Mouse (Mus musculus): ENCODE data around the gene Lrp5.

The Lrp5 gene

DNA sequence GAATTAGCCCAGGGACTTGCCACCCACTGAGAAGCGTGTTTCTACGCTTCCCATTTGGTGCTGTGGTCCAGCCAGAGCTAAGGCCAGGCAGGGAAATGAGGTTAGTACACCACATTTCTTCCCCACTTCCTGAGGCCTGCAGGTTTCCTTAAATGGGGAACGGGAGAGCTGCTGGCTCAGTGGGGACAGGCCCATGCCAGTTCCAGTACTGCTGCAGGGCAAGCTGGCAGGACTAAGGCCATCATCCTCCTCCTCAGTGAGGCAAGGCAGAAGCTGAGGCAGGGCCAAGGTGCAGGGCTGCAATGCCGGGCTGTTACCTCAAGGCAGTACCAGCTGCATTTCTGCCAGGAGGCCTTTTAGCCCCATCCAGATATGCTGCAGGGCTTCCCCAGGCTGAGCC lies 32.9 kb downstream of the Lrp5 start:
- DNase-seq = no peak

DNA sequence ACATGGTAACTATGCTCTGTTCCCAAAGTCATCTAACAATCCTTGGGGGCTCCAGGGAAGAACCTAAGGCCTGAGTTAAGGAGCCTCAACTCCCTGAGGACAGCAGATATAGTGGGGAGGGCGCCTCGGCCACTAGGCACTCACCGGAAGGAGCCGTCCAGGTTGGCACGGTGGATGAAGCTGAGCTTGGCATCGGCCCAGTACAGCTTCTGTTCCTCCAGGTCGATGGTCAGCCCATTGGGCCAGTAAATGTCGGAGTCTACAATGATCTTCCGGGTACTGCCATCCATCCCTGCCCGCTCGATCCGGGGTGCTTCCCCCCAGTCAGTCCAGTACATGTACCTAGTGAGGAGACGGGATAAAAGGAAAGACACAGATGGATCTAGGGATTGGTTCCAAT lies 34.4 kb downstream of the Lrp5 start:
- no peak for DNase-seq

DNA sequence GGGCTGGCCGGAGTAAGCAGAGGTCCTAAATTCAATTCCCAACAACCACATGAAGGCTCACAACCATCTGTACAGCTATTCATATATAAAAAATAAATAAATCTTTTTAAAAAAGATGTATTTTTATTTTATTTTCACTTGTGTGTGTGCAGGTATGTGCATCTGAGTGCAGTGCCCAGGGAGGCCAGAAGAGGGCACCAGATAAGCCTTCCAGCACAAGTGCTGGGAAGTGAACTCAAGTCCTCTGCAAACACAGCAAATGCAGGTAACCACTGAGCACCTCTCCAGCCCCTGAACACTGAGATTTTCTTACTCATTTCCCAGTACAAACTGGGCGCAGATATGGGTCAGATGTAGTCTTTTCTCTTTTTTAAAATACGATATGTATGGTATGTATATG lies 35.1 kb downstream of the Lrp5 start:
- DNase-seq = no peak

DNA sequence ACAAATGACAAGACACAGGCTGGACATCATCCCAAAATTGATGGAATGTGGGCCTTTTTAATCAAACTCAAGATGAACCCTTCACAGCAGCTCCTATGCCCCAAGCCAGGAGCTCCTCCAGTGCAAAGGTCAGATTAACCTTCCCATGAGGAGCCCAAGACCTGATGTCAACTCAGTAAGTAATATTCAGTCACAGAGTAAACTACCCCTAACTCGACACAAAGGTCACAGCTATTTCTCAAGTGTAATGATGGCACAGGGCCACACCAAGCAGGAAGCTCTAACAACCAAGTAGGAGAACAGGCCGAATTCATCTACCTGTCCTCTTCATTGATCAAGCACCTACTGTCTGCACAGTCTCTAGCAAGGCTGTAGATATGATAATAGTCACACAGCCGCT lies 35.9 kb downstream of the Lrp5 start:
- DNase-seq = no peak

DNA sequence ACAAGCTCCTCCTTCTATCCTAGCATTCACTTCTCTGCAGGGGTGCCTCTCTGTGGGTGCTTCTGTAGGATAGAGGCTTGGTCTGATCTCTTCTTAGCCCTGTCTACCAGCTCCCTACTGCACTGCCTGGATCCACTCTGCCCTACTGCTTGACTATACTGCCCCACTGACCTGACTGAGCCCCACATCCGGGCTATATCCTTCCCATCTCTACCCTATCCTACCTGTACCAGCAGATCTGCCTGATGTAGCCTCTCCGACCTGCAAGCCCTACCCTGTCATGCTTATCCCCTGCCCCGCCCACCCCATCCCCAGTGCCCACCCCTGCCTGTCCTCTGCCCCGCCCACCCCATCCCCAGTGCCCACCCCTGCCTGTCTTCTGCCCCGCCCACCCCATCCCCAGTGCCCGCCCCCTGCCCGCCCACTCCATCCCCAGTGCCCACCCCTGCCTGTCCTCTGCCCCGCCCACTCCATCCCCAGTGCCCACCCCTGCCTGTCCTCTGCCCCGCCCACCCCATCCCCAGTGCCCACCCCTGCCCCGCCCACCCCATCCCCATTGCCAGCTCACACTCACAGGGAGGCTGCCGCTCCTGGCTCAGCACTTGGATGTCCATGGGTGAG lies 37.4 kb downstream of the Lrp5 start:
- DNase-seq = no peak

DNA sequence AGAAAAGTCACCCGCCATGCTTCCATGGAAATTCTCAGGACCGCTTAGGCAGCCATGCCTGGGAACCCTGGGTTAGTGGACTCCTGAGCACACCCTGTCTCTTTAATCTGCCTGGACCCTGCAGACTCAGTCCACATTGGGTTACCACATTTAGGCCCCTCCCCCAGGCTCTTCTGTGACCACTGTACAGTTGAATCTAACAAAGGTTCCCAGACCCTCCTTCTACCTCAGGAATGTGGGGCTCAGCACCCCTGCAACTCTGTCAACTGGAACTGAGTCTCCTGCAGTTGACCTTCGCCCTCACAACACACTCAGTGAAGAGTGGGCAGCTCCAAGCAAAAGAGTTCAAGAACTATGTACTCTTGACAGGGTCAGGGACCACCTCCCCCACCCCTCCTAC lies 38.4 kb downstream of the Lrp5 start:
- no peak for DNase-seq

DNA sequence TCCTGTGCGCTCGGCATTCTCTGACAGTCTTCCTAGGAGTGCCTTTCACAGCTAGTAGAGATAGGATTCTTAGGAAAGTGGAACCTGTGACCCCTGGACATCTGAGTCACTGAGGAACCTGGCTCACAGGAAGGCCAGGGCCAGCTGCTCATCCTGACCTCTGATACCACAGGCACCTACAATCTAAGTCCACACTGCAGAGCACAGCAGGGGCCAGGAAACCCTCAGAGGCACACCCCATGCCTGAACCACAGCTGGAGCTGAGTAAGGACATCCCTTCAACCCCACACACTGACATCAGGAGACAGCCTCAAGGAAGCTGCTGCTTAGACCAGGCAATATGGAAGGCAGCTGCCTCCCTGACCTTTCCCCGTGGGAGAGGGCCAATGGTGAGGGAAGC lies 40.6 kb downstream of the Lrp5 start:
- DNase-seq = no peak

DNA sequence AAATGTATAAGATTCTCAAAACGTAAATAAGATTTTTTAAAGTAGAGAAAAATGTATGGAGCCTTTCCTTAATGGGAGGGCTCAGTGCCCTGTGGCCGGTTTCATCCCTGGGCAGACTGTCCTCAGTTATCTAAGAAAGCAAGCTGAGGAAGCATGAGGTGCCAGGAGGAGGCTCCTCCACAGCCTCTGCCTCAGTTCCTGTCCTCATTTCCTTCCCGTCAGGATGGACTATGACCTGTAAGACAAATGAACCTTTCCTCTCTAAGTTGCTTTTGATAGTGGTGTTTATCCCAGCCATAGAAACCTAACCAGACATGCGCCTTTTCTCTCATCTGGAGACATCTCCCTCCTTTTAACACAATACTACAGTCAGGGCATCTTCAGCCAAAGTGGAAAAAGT lies 41.0 kb downstream of the Lrp5 start:
- DNase-seq = no peak

DNA sequence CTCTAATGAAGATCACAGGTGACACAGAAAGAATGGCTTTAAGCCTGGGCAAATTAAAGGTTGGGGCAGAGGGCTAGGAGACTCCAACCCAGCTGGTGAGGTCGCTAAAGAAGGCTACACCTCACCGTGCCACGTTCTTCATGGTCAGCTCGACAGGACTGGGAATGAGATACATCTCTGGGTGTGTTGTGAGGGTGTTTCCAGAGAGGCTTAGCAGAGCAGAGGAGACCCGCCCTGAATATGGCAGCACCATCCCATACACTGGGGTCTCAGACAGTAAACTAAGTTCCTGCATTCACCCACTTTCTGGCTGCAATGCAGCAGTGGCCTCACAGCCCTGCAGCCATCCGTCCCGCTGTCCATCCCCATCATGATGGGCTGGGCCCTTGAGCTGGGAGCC lies 46.8 kb downstream of the Lrp5 start:
- DNase-seq = no peak

DNA sequence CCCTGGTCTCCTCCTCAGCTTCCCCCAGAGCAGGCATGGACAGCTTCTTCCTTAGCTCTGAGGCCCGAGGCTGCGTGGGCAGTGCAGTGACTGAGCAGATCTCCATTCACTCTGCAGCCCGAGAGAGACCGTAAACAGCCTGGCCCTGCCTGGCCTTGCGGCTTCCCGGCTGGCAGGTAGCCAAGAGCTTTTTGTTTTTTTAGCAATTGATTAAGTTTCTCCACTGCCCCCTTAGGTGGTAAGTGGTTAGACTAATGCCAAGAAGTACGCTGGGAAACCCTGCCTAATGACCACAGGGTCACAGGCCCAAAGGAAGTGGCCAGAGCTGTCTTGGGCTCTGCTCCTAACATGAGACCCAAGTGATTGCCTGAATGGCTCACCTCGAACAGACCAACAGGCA lies 47.7 kb downstream of the Lrp5 start:
- DNase-seq = no peak

DNA sequence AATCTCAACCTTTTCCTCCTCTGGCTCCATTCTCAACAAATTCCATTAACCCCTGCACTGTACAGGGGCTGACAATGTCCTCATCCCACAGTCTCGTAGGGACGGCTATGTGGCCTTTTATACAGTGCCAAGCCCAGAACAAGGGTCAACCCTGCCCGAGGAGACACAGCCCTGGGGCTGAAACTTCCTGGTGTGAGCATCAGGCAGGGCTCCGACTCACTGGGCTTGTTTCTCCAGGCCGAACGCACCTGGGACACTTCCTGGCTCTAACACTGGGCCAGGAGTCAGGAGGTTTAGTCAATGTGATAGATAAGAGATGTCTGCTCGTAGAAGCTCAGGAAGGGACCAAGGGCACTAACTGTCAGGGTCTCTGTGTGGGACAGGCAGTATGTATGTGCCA lies 54.3 kb downstream of the Lrp5 start:
- DNase-seq = no peak

DNA sequence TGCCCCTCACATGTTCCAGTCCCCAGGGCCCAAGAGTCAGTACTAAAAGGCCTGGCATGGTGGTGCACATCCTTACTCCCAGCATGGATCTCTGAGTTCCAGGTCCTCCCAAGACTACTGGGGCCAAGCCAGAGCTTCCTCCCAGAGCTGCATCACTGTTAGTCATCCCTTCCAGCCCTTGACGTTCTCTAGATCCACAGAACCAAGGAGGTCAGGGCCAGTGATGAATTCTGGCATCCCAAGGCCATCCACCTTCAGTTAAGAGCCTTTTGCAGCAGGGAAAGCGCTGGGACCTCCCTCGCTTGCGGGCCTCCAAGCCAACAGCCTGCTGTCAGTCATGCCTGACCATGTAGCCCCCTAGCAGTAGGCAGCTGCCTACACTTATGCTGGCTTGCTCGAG lies 54.9 kb downstream of the Lrp5 start:
- no peak for DNase-seq

DNA sequence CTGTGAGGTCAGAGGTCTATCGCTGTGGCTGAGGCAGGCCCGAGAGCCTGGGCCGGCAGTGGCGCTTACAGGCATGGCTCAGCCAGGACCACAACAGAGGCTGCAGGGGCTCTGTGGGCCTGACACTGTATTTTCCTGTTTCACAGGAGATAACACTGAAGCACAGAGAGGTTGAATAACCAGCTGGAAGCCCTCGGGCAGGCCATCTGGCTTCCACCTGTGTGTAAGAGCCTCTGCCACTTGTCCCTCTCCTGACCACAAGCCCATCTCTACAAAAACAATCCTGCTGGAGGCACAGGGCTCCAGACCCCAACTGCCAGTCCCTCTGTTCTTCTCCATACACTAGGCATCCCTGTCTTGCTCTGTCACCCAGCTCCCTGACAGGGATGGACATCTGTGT lies 55.9 kb downstream of the Lrp5 start:
- DNase-seq = no peak

DNA sequence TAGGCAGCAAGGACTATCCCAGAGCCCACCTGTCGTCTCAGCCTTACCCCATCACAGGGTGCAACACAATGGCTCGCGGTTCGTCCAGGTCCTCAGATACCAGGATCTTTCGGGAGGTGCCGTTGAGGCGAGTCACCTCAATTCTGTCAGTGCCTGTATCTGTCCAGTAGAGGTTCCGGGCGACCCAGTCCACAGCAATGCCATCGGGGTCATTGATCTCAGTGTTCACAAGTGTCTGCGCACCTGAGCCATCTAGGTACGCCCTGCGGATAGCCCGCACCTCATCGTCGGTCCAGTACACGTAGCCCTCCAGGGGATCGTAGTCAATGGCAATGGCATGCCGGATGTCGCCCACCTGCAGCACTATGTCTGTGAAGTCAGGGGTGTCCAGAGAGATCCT lies 56.3 kb downstream of the Lrp5 start:
- no peak for DNase-seq

DNA sequence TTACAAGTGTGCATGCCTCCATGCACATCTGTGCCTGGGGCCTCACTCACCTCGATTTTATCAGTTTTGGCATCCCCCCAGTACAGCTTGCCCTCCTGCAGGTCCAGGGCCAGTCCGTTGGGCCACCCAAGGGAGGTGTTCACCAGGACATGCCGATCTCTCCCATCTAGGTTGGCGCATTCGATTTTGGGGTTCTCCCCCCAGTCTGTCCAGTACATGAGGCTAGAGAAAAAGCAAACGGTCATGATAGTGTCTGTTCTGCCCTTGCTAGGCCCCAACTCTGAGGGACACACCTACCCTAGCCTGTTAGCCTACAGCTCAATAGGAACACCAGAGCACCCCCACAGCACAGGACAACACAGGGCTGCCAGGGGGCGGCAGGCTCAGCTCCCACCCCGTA lies 58.1 kb downstream of the Lrp5 start:
- DNase-seq = no peak

DNA sequence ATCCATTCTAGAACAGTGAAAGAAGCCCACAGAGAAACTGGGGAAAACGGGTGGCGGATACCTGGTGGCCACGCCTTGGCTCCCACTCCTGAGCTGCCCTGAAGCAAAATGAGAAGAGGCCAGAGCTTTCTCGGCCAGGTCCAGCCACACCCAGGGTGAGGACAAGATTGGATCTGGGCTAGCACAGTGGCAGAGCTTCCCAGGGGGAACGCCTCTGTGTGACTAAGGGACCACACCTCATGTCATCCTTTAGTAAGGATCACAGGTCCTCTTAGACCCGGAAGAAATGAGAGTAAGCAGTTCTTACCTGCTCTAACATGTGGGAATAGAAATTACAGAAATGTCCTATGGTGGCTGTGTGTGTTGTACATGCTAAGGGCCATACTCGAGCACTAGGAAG lies 61.3 kb downstream of the Lrp5 start:
- no peak for DNase-seq

DNA sequence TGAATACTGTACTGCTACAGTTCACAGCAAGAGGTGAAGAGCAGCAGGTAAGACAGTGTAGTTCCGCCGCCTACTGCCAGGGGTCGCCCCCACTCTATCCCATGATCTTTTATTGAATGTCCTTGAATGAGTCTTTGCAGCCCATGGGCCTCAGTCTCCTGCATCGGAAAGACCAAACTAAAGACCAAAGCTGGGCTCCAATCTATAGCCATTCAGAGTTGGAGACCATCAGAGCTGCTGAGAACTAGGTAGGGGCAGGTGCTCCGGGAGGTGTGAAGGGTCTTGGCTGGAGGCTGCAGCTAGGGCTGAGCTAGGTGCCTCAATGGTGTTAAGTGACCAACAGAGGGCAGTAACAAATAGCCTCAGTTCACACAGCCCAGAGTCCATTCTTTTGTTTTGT lies 62.5 kb downstream of the Lrp5 start:
- DNase-seq = no peak

DNA sequence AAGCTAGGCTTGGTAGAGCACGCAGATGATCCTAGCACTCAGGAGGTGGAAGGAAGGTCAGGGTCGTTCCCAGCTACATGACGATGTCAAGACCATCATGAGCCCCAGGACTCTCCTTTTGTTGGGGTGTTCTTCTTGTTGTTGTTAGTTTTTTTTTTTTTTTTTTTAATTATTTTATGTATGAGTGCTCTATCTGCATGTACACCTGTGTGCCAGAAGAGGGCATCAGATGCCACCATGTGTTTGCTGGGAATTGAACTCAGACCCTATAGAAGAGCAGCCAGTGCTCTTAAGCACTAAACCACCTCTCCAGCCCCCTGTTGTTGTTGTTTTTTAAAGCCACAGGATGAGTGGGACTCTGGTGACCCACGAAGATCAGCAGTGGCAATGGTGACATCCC lies 63.1 kb downstream of the Lrp5 start:
- DNase-seq = no peak

DNA sequence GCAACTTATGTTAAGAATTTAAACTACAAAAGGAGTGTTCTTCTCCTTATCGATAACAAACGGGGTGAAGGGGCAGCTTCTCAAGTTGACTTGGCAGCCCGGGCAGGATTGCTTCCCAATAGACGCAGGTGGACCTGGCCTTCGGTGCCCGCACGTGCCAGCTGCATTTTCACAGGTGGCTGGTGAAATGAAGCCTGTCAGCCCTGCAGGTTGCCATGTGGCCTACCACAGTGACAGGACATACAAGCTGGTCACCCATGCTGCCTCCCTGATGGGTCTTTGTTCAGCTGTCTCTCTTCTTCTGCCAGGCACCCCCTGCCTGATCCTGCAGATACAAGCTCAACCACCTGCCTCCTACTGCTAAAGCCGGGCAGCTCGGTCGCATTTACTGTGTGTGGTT lies 65.5 kb downstream of the Lrp5 start:
- DNase-seq = no peak

DNA sequence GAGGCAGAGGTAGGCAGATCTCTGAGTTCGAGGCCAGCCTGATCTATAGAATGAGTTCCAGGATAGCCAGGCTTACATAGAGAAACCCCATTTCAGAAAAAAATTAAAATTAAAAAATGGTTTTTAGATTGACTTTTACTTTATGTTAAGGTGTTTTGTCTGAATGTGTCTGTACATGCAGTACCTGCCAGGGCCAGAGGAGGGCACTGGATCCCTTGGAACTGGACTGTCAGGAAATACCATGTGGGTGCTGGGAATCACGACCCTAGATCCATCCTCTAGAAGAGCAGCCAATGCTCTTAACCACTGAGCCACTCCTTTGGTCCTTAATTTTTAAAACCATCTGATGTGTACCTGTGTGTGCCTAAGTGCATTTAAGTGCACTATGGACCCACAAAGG lies 67.0 kb downstream of the Lrp5 start:
- DNase-seq = no peak

DNA sequence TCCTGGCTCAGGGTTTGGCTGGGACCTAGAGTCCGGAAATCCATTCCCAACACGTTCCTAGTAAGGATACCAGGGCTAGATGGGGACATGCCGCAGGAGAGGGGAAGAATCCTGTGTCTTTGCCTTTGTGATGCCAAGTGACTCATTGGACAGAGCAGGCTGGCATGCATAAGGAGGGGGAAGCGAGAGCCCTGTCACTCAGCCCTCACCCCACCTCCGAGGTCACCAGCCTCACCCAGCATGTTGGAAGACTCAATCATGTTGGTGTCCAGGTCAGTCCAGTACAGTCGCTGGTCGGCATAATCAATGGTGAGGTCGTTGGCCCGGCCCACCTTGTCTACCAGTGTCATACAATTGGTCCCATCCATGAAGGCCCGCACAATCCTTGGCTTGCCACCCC lies 72.4 kb downstream of the Lrp5 start:
- no peak for DNase-seq

DNA sequence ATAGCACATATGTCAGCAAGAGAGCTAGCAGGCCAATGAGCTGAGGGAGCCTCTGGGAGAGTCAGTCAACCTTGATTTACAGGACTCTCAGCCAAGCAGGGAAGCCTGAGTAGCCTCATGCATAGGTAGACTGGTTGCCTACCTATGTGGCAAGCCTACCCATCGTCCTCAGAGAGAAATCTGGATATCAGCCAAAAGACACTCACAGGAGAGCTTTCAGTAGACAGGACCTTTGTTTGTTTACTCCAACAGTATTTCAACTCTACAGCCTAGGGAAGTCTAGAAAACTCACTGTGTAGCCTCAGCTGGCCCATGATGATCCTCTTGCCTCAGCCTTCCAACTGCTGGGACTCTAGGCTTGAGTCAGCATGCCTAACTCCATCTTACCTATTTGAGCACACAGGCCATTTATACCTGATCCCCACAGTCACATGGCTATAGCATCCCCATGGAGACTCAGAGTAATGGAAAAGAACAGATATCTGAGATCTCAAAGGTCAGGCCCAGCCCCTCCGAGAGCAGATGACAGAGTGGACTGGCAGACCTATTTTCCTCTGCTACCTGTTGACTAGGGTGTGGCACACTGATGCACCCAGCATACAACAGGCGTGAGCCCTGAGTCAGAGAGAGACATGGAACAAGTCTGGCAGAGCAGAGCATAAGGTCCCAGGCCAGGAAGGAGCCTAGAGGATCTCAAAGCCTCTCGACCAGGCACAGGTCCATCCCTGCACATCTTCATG lies 73.7 kb downstream of the Lrp5 start:
- no peak for DNase-seq

DNA sequence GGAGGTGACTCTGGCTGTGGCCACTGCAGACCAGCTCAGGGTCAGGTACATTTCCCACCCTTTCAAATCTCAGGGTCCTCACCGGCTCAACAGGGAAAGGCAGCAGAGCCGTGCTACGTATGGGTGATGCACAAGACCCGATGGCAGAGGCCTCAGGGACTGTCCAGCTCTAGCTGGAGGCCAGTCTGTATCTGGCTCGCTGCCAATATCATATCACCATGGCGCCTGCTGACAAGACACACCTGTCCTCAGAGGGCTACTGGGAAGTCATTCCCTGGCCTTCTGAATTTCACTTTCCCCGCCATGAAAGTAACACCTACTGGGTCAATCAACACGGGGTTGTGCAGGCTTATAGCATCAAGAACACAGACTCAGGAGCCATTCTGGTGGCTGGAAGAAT lies 74.6 kb downstream of the Lrp5 start:
- DNase-seq = no peak

DNA sequence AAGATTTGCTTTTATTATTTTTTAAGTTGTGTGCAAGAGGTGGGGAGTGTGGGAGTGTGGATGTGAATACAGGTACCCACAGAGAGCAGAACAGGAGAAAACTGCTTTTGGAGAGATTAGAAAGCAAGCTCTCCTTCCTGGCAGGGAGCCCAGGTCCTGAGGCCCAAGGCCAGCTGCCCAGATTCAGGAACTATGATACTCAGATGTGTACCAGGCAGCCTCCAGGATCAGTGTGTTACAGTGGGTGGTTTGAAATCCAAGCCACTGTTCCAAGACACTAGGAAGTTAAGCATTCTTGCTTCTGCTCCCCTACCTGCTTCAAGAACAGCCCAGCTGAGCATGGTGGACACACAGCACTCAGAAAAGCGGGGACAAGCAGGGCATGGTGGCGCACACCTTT lies 75.5 kb downstream of the Lrp5 start:
- no peak for DNase-seq

DNA sequence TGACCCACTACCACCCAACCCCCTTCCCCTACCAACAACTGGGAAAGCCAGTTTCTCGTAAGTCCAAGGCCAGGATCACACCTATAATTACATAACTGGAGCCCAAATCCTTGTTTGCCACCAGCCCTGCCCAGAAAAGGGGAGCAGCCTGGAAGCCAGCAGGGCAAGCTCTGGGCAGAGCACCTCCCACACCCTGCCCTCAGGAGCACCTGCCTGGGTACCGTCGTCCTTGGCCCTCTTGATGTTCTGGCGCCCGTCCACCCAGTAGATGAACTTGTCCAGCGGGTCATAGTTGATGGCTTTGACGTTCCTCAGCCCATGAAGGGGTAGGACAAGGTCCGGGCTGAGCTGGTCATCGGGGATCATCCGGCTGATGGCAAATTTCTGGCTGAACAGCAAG lies 76.5 kb downstream of the Lrp5 start:
- no peak for DNase-seq
